Mouse (Mus musculus) thymus, adult 2 months (tissue): ENCODE data around the gene Ccdc152. TPM values are rescaled to one million over a fixed set of nuclear protein-coding genes. Genes with fewer than 3 reads are reported as not detected.

Experiments
- DNase-seq: peaks from one replicate; pipeline ENCODE4 v3.0.0; 2021
- H3K27ac ChIP-seq: fragments of 200-500 bp; 2 replicates; pipeline ENCODE4 v1.5.1; 2012; ENCODE audit warnings: low read length, control low read depth; ENCODE audit not compliant: control insufficient read depth, insufficient read depth
- H3K27me3 ChIP-seq: fragments of 200-500 bp; 2 replicates; pipeline ENCODE4 v1.6.1; 2012; ENCODE audit warnings: mild to moderate bottlenecking, low read length, moderate library complexity, mixed read lengths; ENCODE audit not compliant: control insufficient read depth, insufficient read depth
- H3K36me3 ChIP-seq: fragments of 200-500 bp; 2 replicates; pipeline ENCODE4 v1.6.1; 2012; ENCODE audit warnings: mild to moderate bottlenecking, low read length, moderate library complexity; ENCODE audit not compliant: control insufficient read depth, insufficient read depth
- H3K4me1 ChIP-seq: fragments of 200-500 bp; replicated peaks from 2 replicates; pipeline ENCODE4 v1.6.1; 2012; ENCODE audit warnings: low read length; ENCODE audit not compliant: control insufficient read depth, insufficient read depth
- H3K4me3 ChIP-seq: fragments of 200-500 bp; 2 replicates; pipeline ENCODE4 v1.5.1; 2012; ENCODE audit warnings: mild to moderate bottlenecking, low read length, control low read depth, moderate library complexity; ENCODE audit not compliant: control insufficient read depth, insufficient read depth
- CTCF ChIP-seq: fragments of 200-500 bp; IDR thresholded peaks from 2 replicates; pipeline ENCODE4 v1.5.1; 2012; ENCODE audit warnings: mild to moderate bottlenecking, control low read depth, low read length, moderate library complexity, borderline replicate concordance; ENCODE audit not compliant: control insufficient read depth, poor library complexity, insufficient read depth; ENCODE audit errors: extremely low read depth
- POLR2A ChIP-seq: fragments of 200-500 bp; IDR thresholded peaks from 2 replicates; pipeline ENCODE4 v1.6.1; 2012; ENCODE audit warnings: mild to moderate bottlenecking, low read length, control low read depth, moderate library complexity; ENCODE audit not compliant: control insufficient read depth, poor library complexity, insufficient read depth; ENCODE audit errors: extremely low read depth
- WGBS: fragments of 180-500 bp; shearing (Covaris S2); methylation state at CpG from one replicate; pipeline ENCODE4 v1.1.7; 2018; 5-methylcytosine and 5-hydroxymethylcytosine counted together
- polyA plus RNA-seq: library from polyadenylated mRNA; depleted of rRNA; stranded (reverse); fragments of >200 nt; gene quantifications from 2 replicates; pipeline ENCODE4 v1.2.3, GENCODE M21; 2012; rRNA removed

Ccdc152 gene
- 0.22 and 0.80 TPM in 2 replicates for polyA plus RNA-seq

- TF ChIP-seq CTCF = no peak
- no peak for TF ChIP-seq POLR2A
- no peak within 1 kb of the TSS for H3K27ac ChIP-seq
- H3K4me3 ChIP-seq = no peak within 1 kb of the TSS
- H3K27me3 ChIP-seq = no peaks in the 10 kb centered on the region
- H3K4me1 ChIP-seq = no peaks in the 10 kb centered on the region
- DNase-seq = no peak
- WGBS = 99% methylated on average over 12 of the region's 12 CpGs
- no peaks in the 10 kb centered on the region for H3K36me3 ChIP-seq
Measured at GRCm38 (mm10) chr15:3303426-3303825, at the start of gene Ccdc152. Ccdc152 (minus strand) TSS chr15:3303526.

GRCm38 (mm10) chr15:3349306-3350064 is 46.2 kb upstream of the Ccdc152 start:
- WGBS = 77% methylated on average over 6 of the region's 6 CpGs
- no peaks in the 10 kb centered on the region for H3K4me1 ChIP-seq
- no peak for TF ChIP-seq POLR2A
- TF ChIP-seq CTCF = no peak
- no peak overlapping the region for H3K27ac ChIP-seq
- H3K4me3 ChIP-seq = no peak overlapping the region
- no peaks in the 10 kb centered on the region for H3K36me3 ChIP-seq
- no peaks in the 10 kb centered on the region for H3K27me3 ChIP-seq
- no peak for DNase-seq

GRCm38 (mm10) chr15:3346682-3347081 is 43.4 kb upstream of the Ccdc152 start:
- TF ChIP-seq CTCF (no peak), POLR2A (no peak)
- no peak overlapping the region for H3K27ac ChIP-seq
- no peaks in the 10 kb centered on the region for H3K27me3 ChIP-seq
- no peaks in the 10 kb centered on the region for H3K4me1 ChIP-seq
- 87% methylated on average over 3 of the region's 3 CpGs for WGBS
- H3K36me3 ChIP-seq = no peaks in the 10 kb centered on the region
- no peak overlapping the region for H3K4me3 ChIP-seq
- no peak for DNase-seq

GRCm38 (mm10) chr15:3344555-3344954 is 41.2 kb upstream of the Ccdc152 start:
- TF ChIP-seq POLR2A (no peak), CTCF (no peak)
- H3K4me1 ChIP-seq = no peaks in the 10 kb centered on the region
- no peak overlapping the region for H3K4me3 ChIP-seq
- no peak overlapping the region for H3K27ac ChIP-seq
- no peak for DNase-seq
- WGBS = 96% methylated on average over 4 of the region's 4 CpGs
- no peaks in the 10 kb centered on the region for H3K27me3 ChIP-seq
- H3K36me3 ChIP-seq = no peaks in the 10 kb centered on the region

- no peak for TF ChIP-seq CTCF
- no peak for TF ChIP-seq POLR2A
- no peak for DNase-seq
- no peaks in the 10 kb centered on the region for H3K27me3 ChIP-seq
- no peaks in the 10 kb centered on the region for H3K4me1 ChIP-seq
- H3K4me3 ChIP-seq = no peak overlapping the region
- no peaks in the 10 kb centered on the region for H3K36me3 ChIP-seq
- no peak overlapping the region for H3K27ac ChIP-seq
- 96% methylated on average over 4 of the region's 4 CpGs for whole genome bisulfite sequencing
Measured at GRCm38 (mm10) chr15:3341806-3342582, 38.7 kb upstream of the Ccdc152 start.

- H3K36me3 ChIP-seq = no peaks in the 10 kb centered on the region
Measured at GRCm38 (mm10) chr15:3339847-3340246, 36.5 kb upstream of the Ccdc152 start.

More at GRCm38 (mm10) chr15:3339847-3340246, 36.5 kb upstream of the Ccdc152 start:
- WGBS = 74% methylated on average over 3 of the region's 3 CpGs
- Histone ChIP-seq H3K4me1 (no peaks in the 10 kb centered on the region), H3K27me3 (no peaks in the 10 kb centered on the region), H3K27ac (no peak overlapping the region), H3K4me3 (no peak overlapping the region)
- no peak for DNase-seq
- TF ChIP-seq CTCF (no peak), POLR2A (no peak)
